Mouse (Mus musculus): Measurements from ENCODE around the gene Kcnh3. TPM values are rescaled to one million over a fixed set of nuclear protein-coding genes. Genes with fewer than 3 reads are reported as not detected.

The Kcnh3 gene
- total RNA-seq (2023; ENCODE audit: inconsistent age): 1.9 to 3.3 TPM (median 2.3 TPM) in 4 replicates

DNA sequence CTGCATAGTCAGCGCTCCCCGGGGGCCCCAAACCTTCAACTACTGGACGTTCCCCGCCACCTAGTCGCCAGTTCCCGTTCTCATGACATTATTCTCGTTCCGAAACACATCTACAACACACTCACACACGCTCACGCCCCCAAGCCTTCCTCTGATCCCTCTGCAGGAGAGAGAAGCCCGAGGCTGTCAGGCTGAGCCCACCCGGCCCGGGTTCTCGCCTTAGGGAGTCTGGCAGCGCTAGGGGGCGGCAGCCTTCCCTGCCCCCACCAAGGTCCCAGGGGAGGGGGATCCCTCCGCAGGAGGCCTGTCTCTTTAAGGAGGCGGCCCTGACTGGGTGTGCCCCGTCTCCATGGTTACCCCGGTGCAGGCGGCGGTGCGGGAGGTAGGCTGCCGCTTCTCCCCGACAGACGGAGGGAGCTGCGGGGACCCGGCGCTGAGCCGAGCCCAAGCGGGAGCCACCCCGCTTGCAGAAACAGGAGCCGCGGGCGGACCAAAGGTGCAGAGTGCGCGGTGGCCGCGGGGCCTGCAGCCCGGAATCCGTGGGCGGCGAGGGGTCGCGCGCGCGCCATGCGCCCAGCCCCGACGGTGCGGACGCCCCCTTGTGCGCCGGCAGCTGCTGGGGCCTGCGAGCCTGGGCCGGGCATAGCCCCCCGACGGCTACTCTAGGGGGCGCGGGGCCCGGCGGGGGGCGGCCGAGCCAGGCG lies at the start of gene Kcnh3:
TSS of gene Kcnh3 (plus strand) at position 654 of the 704 bp plus-strand sequence.

DNA sequence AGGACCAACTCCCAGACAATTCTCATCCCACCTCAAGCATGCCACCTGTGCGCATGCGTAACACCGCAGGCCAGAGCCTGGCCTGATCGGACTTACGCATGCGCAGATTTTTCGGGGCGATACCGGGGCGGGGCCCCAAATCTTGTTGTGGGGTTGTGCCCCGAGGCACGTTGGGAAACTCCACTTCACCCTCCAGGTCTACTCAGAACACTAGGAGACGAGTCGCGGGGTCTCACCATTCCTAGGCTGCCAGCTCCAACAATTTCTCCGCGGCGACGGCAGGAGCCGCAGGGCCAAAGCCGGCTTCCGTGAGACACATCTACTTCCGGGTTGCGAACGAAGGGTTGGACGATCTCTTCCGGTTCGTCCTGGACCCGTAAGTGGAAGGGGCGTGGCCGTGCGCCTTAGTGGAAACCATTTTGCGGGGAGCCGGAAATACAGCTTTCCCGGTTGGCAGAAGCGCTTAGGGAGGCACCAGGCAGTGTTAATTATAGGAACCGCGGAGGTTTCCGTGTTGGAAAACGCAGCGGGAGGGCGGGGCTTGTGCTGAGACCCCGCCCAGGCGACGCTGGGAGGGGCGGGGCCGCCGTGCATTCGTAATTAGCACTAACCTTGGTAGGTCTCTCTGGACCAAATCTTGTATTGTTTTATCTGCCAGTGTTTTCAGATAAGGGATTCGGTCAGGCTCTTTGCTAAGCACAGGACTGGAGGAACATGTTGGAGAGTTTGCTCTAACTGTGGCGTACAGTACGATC lies 27.1 kb downstream of the Kcnh3 start, which contains the start of gene Mcrs1:
TSS of gene Mcrs1 (minus strand) at position 336 of the 755 bp plus-strand sequence.

Other genes with a start within 250 kb of the Kcnh3 start
- 66.8 to 74.7 TPM (median 73.4 TPM) in 4 replicates for gene Tuba1c, start 195.0 kb upstream of the Kcnh3 start, total RNA-seq (2023; ENCODE audit: inconsistent age)
- gene Prph, start 169.7 kb upstream of the Kcnh3 start, total RNA-seq (2023; ENCODE audit: inconsistent age): not detected in 4 replicates
- 0.87 to 1.8 TPM (median 1.6 TPM) in 4 replicates for gene Troap, start 150.3 kb upstream of the Kcnh3 start, total RNA-seq (2023; ENCODE audit: inconsistent age)
- not detected in 4 replicates for gene C1ql4, start 137.0 kb upstream of the Kcnh3 start, total RNA-seq (2023; ENCODE audit: inconsistent age)
- 0.33 TPM in 1 of 4 replicates, not detected in the others for gene Dnajc22, start 131.7 kb upstream of the Kcnh3 start, total RNA-seq (2023; ENCODE audit: inconsistent age)
- not detected in 4 replicates for gene Spats2, start 98.9 kb upstream of the Kcnh3 start, total RNA-seq (2023; ENCODE audit: inconsistent age)
- gene Mcrs1, start 27.1 kb downstream of the Kcnh3 start, total RNA-seq (2023; ENCODE audit: inconsistent age): 127 to 144 TPM (median 141 TPM) in 4 replicates
- gene Prpf40b, start 70.2 kb downstream of the Kcnh3 start, total RNA-seq (2023; ENCODE audit: inconsistent age): 13.0 to 24.0 TPM (median 17.7 TPM) in 4 replicates
- not detected in 4 replicates for gene Fam186b, start 71.0 kb downstream of the Kcnh3 start, total RNA-seq (2023; ENCODE audit: inconsistent age)
- 139 to 148 TPM (median 141 TPM) in 4 replicates for gene Fmnl3, start 145.6 kb downstream of the Kcnh3 start, total RNA-seq (2023; ENCODE audit: inconsistent age)
- 424 to 452 TPM (median 435 TPM) in 4 replicates for gene Tmbim6, start 168.0 kb downstream of the Kcnh3 start, total RNA-seq (2023; ENCODE audit: inconsistent age)
- 5.3 to 9.9 TPM (median 7.2 TPM) in 4 replicates for gene Nckap5l, start 232.9 kb downstream of the Kcnh3 start, total RNA-seq (2023; ENCODE audit: inconsistent age)
- gene Bcdin3d, start 249.9 kb downstream of the Kcnh3 start, total RNA-seq (2023; ENCODE audit: inconsistent age): 5.0 to 8.5 TPM (median 7.6 TPM) in 4 replicates